Mouse (Mus musculus) adrenal gland, adult 8-10 months (tissue): ENCODE data around the gene Ror2. TPM values are rescaled to one million over a fixed set of nuclear protein-coding genes. Genes with fewer than 3 reads are reported as not detected.

Experiments used
- total RNA-seq, 4 experiments: library from RNA; stranded (reverse); gene quantifications; 2 replicates each; pipeline ENCODE4 v1.2.4; 2022

Gene Ror2
- total RNA-seq, 4 experiments from 2014 or later = 6.0 to 9.0 (median 6.8) TPM

Other genes with a start within 250 kb of the Ror2 start
- 10 to 100 TPM; 63.1 to 94.2 (median 80.0) TPM for gene Sptlc1, start 91.3 kb upstream of the Ror2 start, total RNA-seq
- 1 to 10 TPM; 1.2 to 1.5 (median 1.4) TPM for gene Msx2, start 186.9 kb upstream of the Ror2 start, total RNA-seq